Mouse (Mus musculus) limb, embryonic 14.5 days (tissue): Measurements from ENCODE around the gene Ovgp1. TPM values are rescaled to one million over a fixed set of nuclear protein-coding genes. Genes with fewer than 3 reads are reported as not detected.

Experiments used
- ATAC-seq: fragments of 200-750 bp; cut with Nextera tagmentation; 2 replicates; pipeline ENCODE4 v1.8.0; 2017; ENCODE audit warnings: low read depth, moderate number of reproducible peaks, moderate TSS enrichment; ENCODE audit not compliant: low FRiP score
- DNase-seq: peaks from one replicate; pipeline ENCODE4 v3.0.0-alpha.2; 2015; ENCODE audit warnings: low spot score
- H3K27ac ChIP-seq: fragments of 300-500 bp; sonication (generic); replicated peaks from 2 replicates; pipeline ENCODE4 v1.5.1; 2014; ENCODE audit warnings: low read depth, mild to moderate bottlenecking, low read length, moderate library complexity, mixed read lengths
- H3K27me3 ChIP-seq: fragments of 300-500 bp; sonication (generic); 2 replicates; pipeline ENCODE4 v1.6.1; 2014; ENCODE audit warnings: low read length, mixed read lengths; ENCODE audit not compliant: control insufficient read depth, insufficient read depth
- H3K36me3 ChIP-seq: fragments of 300-500 bp; sonication (generic); 2 replicates; pipeline ENCODE4 v1.6.1; 2014; ENCODE audit warnings: mild to moderate bottlenecking, low read length, moderate library complexity, mixed read lengths; ENCODE audit not compliant: control insufficient read depth, insufficient read depth
- H3K4me1 ChIP-seq: fragments of 300-500 bp; sonication (generic); 2 replicates; pipeline ENCODE4 v1.6.1; 2014; ENCODE audit warnings: antibody characterized with exemption, low read length, mixed read lengths; ENCODE audit not compliant: control insufficient read depth, insufficient read depth
- H3K4me2 ChIP-seq: fragments of 300-500 bp; sonication (generic); replicated peaks from 2 replicates; pipeline ENCODE4 v1.6.1; 2014; ENCODE audit warnings: low read depth, mild to moderate bottlenecking, low read length, moderate library complexity; ENCODE audit not compliant: severe bottlenecking
- H3K4me3 ChIP-seq: fragments of 300-500 bp; sonication (generic); replicated peaks from 2 replicates; pipeline ENCODE4 v1.5.1; 2014; ENCODE audit warnings: low read length
- H3K9ac ChIP-seq: fragments of 300-500 bp; sonication (generic); 2 replicates; pipeline ENCODE4 v1.6.1; 2014; ENCODE audit warnings: mild to moderate bottlenecking, low read depth, low read length, moderate library complexity; ENCODE audit not compliant: severe bottlenecking
- H3K9me3 ChIP-seq: fragments of 300-500 bp; sonication (generic); 2 replicates; pipeline ENCODE4 v1.6.1; 2016; ENCODE audit warnings: low read length; ENCODE audit not compliant: control insufficient read depth
- POLR2A ChIP-seq: fragments of 200-500 bp; IDR thresholded peaks from 2 replicates; pipeline ENCODE4 v1.8.0; 2012; ENCODE audit warnings: inconsistent platforms, mild to moderate bottlenecking, moderate library complexity, borderline replicate concordance; ENCODE audit not compliant: insufficient read depth, insufficient read length; ENCODE audit errors: extremely low read depth
- WGBS: fragments of 180-500 bp; shearing (Covaris S2); extraction: QIAGEN DNeasy Blood & Tissue Kit; methylation state at CpG from one replicate; pipeline ENCODE4 v1.1.7; 2014; 5-methylcytosine and 5-hydroxymethylcytosine counted together
- polyA plus RNA-seq, 2 experiments: library from polyadenylated mRNA; depleted of rRNA in 1 of 2; stranded (reverse) in 1 of 2; unstranded in 1 of 2; fragments of >200 nt; fragmentation: Nextera tagmentation in 1 of 2; extraction: Ambion mirVana in 1 of 2; gene quantifications; 2 replicates each; pipeline versions ENCODE4 v1.2.1 to v1.2.3; 2012 to 2014

Ovgp1 gene
- polyA plus RNA-seq, 2 experiments: 0.37 to 3.6 TPM

DNA sequence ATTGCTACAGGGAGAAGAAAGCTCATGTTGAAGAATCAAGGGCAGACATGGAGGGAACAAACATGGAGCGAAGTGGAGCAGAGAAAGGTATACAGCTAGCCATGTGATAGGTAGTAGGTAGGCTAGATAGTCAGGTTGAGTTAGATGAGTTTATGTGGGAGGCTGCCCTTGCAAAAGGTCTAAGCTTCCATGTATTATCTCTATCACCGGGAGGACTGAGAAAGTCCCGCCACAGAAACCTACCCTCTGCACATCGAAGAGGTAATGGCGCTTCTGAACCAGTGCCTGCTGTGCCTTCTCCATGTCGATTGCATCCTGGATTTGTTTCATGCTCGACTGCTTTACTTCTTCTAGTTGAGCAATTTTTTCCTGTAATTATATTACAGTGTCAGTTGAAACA is 22.2 kb upstream of the Ovgp1 start:
- 95% methylated on average over 7 of the region's 7 CpGs for WGBS
- H3K4me2 ChIP-seq: no peak overlapping the region
- no peak for DNase-seq
- H3K9ac ChIP-seq: no peak overlapping the region
- H3K27ac ChIP-seq: no peak overlapping the region
- no peak overlapping the region for H3K4me3 ChIP-seq
- no peaks in the 10 kb centered on the region for H3K27me3 ChIP-seq
- H3K36me3 ChIP-seq: peaks cover 78% of the 10 kb centered on the region
- TF ChIP-seq POLR2A: no peak
- H3K9me3 ChIP-seq: no peaks in the 10 kb centered on the region
- H3K4me1 ChIP-seq: no peaks in the 10 kb centered on the region
- no peak for ATAC-seq

DNA sequence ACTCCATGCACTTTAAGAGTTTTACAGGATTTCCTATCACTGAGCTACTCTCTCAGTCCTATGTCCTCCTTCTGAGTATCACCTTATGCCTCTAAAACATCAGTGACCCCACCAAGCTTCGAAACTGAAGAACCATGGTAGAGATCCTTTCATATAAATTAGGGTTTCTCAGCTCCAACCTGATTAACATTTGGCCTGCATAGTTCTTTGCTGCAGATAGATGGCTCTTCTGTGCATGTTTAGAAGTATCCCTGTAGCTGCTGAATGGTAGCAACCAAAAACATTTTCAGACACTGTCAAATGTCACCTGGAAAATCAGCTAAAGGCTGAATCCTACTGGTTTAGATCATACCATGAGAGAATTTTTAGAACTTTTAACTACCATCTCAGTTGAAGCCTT is 16.3 kb upstream of the Ovgp1 start:
- no peak for TF ChIP-seq POLR2A
- H3K9me3 ChIP-seq: no peaks in the 10 kb centered on the region
- H3K4me2 ChIP-seq: no peak overlapping the region
- H3K27ac ChIP-seq: no peak overlapping the region
- DNase-seq (no peak), ATAC-seq (no peak)
- no peaks in the 10 kb centered on the region for H3K27me3 ChIP-seq
- H3K9ac ChIP-seq: no peak overlapping the region
- H3K36me3 ChIP-seq: peaks cover 37% of the 10 kb centered on the region
- peaks cover 16% of the 10 kb centered on the region for H3K4me1 ChIP-seq
- 91% methylated on average over 1 of the region's 1 CpGs for WGBS
- no peak overlapping the region; the same call in 1 of the 2 replicates for H3K4me3 ChIP-seq

DNA sequence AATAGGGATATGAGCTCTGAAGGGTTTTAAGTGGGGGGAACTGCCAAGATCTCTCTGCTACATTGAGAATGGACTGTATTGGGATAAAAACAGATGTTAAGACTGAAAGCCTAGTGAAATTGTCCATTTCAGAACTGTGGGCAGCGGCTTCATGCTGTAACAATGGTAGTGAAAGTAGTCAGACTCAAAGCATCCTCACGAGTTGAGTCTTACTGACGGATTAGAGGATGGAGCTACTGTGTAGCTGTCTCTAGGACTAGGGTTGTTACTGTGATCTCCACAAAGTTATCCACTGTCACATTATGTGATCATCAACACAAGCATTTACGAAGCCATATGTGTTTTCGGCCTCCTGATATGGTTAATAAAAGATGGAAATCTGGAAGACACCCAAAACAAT is 15.3 kb upstream of the Ovgp1 start:
- Histone ChIP-seq H3K36me3 (peaks cover 37% of the 10 kb centered on the region), H3K9me3 (no peaks in the 10 kb centered on the region), H3K27ac (no peak overlapping the region), H3K4me2 (peak overlapping the region; percentile 57), H3K27me3 (no peaks in the 10 kb centered on the region), H3K4me3 (peak overlapping the region; percentile 97), H3K4me1 (peaks cover 16% of the 10 kb centered on the region), H3K9ac (peak overlapping the region; percentile 92)
- ATAC-seq: no peak
- 47% methylated on average over 5 of the region's 5 CpGs for WGBS
- no peak for TF ChIP-seq POLR2A
- no peak for DNase-seq

DNA sequence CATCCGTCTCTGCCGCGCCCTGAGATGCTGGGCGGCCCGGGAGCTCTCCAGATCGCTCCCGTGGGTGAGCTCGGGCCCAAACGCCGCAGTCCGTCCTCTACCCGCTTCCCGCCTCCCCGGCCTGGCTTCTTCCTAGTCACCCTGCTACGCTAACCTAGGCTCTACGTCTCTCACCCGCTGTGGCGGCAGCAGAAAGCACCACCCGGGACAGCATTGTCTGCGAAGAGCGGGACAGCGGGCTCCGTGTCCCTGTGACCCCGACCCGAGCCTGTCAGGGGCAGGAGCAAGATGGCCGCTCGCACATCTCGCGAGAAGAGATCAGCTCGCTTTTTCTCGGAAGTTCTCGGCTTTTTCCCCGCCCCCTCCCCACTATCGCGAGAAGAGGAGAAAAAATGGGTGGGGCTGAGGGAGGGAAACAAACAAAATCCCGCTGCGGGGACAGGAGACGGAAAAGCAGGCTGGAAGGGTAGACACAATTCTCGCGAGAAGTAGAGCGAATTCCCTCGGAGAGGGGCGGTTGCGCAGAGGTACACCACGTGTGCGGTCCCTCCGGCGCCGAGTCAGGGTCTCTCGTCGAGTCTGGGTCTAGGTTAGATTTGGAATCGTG is 14.4 kb upstream of the Ovgp1 start, which contains the start of gene Wdr77:
Gene Wdr77 (plus strand): TSS at position 396 of the 607 bp plus-strand sequence.
- H3K4me1 ChIP-seq: peaks cover 16% of the 10 kb centered on the region
- ATAC-seq (peak; percentile 98), DNase-seq (peak; percentile 99)
- peak within 1 kb of the TSS; percentile 78 for H3K4me2 ChIP-seq
- WGBS: under 1% methylated on average over 43 of the region's 52 CpGs
- TF ChIP-seq POLR2A: peak; percentile 97
- H3K9me3 ChIP-seq: no peaks in the 10 kb centered on the region
- H3K9ac ChIP-seq: peak within 1 kb of the TSS; percentile 92
- no peaks in the 10 kb centered on the region for H3K27me3 ChIP-seq
- peaks cover 41% of the 10 kb centered on the region for H3K36me3 ChIP-seq
- peak within 1 kb of the TSS; percentile 97 for H3K4me3 ChIP-seq
- H3K27ac ChIP-seq: peak within 1 kb of the TSS; percentile 65

DNA sequence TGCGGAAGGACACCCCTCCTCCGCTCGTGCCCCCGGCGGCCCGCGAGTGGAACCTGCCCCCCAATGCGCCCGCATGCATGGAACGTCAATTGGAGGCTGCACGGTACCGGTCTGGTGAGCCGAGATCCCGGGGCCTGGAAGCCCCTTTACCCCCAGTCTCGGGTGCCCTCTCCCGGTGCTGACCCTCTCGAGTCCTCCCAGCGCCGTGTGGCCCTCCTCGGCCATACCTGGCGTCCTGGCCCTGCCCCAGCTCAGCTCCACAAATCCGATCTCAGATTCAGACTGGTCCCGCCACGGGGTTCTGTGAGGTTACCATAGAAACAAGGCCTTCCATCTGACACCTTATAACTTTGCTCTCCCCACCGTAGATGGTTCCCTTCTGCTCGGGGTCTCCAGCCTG is 13.9 kb upstream of the Ovgp1 start:
- ATAC-seq: peak; percentile 45
- peaks cover 42% of the 10 kb centered on the region for H3K36me3 ChIP-seq
- H3K4me1 ChIP-seq: peaks cover 16% of the 10 kb centered on the region
- peak; percentile 22 for DNase-seq
- under 1% methylated on average over 19 of the region's 26 CpGs for WGBS
- H3K9me3 ChIP-seq: no peaks in the 10 kb centered on the region
- H3K4me2 ChIP-seq: peak overlapping the region; percentile 78
- no peak for TF ChIP-seq POLR2A
- peak overlapping the region; percentile 97 for H3K4me3 ChIP-seq
- peak overlapping the region; percentile 92 for H3K9ac ChIP-seq
- H3K27ac ChIP-seq: peak overlapping the region; percentile 58
- H3K27me3 ChIP-seq: no peaks in the 10 kb centered on the region

DNA sequence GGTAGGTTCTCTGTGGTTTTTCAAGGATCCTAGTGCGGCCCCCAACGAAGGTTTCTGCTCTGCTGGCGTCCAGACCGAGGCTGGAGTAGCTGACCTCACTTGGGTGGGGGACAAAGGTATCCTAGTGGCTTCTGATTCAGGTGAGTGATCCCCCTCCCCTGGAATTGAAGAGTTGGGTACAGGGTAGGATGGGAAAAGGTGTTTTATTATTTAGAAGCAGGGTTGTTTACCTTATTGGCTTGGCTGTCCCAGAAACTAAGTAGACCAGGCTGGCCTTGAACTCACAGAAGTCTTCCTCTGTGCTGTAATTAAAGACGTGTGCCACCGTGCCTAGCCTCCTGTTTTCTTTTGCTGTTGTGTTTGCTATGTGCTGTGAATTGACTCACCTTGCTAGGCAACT is 13.5 kb upstream of the Ovgp1 start, which contains the start of gene Atp5f1:
Gene Atp5f1 (minus strand): TSS at position 101 of the 400 bp plus-strand sequence.
- H3K9ac ChIP-seq: peak within 1 kb of the TSS; percentile 92
- WGBS: 5% methylated on average over 6 of the region's 6 CpGs
- peaks cover 42% of the 10 kb centered on the region for H3K36me3 ChIP-seq
- H3K9me3 ChIP-seq: no peaks in the 10 kb centered on the region
- no peaks in the 10 kb centered on the region for H3K27me3 ChIP-seq
- H3K27ac ChIP-seq: peak within 1 kb of the TSS; percentile 65
- peaks cover 16% of the 10 kb centered on the region for H3K4me1 ChIP-seq
- ATAC-seq: no peak
- H3K4me3 ChIP-seq: peak within 1 kb of the TSS; percentile 97
- no peak for TF ChIP-seq POLR2A
- DNase-seq: no peak
- peak within 1 kb of the TSS; percentile 78 for H3K4me2 ChIP-seq
